Mouse (Mus musculus): Measurements from ENCODE around the gene Hace1. TPM values are rescaled to one million over a fixed set of nuclear protein-coding genes. Genes with fewer than 3 reads are reported as not detected.

The Hace1 gene
- polyA plus RNA-seq, 1 experiment from 2014 or later, result 16.9 TPM

DNA sequence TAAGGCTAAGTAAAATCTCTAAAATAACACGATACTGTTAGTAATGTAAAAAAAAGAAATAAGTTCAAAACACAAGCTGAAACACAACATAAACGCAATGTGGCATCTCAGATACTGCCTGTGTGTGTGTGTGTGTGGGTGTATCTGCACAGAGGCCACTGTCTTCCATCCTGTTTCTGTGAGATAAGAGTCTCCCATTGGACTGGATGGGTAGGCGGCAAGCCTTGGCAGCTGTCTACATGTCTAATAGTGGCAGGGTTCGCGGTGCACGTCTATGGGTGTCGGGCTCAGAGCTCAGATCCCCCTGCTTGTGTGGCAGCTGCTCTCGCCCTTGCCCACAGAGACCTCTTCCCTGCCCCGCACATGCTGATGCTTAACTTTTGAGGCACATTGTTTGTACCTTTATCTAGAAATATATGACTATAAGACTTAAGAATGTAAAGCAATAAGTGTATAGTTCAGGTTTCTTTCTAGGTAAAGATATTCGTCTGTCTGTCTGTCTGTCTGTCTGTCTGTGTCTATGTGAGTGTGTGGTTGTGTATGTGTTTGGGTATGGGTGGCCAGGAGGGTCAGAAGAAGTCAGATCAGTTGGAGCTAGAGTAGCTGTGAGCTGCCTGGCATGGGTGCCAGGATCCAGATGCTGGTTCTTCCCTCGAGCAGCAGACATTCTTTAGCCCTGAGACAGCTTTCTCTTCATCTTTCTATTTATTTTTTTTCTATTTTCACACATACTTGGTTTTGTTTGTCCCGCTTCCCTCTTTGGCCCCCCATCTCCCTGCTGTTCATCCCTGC, 6.9 kb downstream of the Hace1 start:
- 70% methylated on average over 12 of the region's 12 CpGs for WGBS
- Histone ChIP-seq H3K9me3 (ENCODE audit: control insufficient read depth, low read length) (no peaks in the 10 kb centered on the region), H3K4me3 (ENCODE audit: control insufficient read depth in 1 of 2, insufficient read depth in 1 of 2, low read depth in 1 of 2, low read length in 2 of 2) (no peak overlapping the region), H3K27ac (replicated peaks in 1 of 2; ENCODE audit: control insufficient read depth in 1 of 2, insufficient read depth in 1 of 2, low read depth in 2 of 2, low read length in 2 of 2) (no peak overlapping the region), H3K4me2 (ENCODE audit: low read length) (no peak overlapping the region), H3K9ac (ENCODE audit: low read length) (no peak overlapping the region), H3K27me3 (ENCODE audit: control insufficient read depth, insufficient read depth, low read length) (no peaks in the 10 kb centered on the region), H3K4me1 (ENCODE audit: control insufficient read depth in 2 of 2, insufficient read depth in 2 of 2, low read length in 2 of 2) (peaks cover 2 to 3% of the 10 kb centered on the region in 2 experiments; a peak in 1 of 4 replicates), H3K36me3 (ENCODE audit: control insufficient read depth, insufficient read depth, low read length) (no peaks in the 10 kb centered on the region)
- peak; percentile 31; the same call in 1 of the 2 replicates for ATAC-seq (ENCODE audit: insufficient number of reproducible peaks, insufficient read depth, low FRiP score, low read depth)

DNA sequence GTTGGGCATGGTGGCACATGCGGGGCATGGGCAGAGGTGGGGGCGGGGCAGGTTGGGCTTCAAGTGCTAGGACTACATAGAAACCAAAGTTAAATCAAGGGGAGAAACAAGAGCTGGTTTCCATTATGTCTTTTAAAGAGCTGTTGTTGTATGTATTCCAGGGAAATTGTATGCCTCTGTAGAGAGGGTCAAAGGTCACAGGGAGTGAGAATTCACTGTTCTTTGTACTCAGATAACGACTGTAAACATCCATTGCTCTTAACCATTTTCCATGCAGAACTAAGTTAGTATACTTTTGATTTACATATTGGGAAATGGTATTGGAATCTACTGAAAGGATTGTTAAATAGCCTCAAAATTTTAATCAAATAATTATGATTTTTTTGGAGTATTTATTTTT, 28.2 kb downstream of the Hace1 start:
- Histone ChIP-seq H3K9ac (ENCODE audit: low read length) (no peak overlapping the region), H3K27ac (replicated peaks in 1 of 2; ENCODE audit: control insufficient read depth in 1 of 2, insufficient read depth in 1 of 2, low read depth in 2 of 2, low read length in 2 of 2) (no peak overlapping the region), H3K27me3 (ENCODE audit: control insufficient read depth, insufficient read depth, low read length) (no peaks in the 10 kb centered on the region), H3K4me3 (ENCODE audit: control insufficient read depth in 1 of 2, insufficient read depth in 1 of 2, low read depth in 1 of 2, low read length in 2 of 2) (no peak overlapping the region), H3K4me2 (ENCODE audit: low read length) (no peak overlapping the region), H3K36me3 (ENCODE audit: control insufficient read depth, insufficient read depth, low read length) (peaks cover 15% of the 10 kb centered on the region), H3K9me3 (ENCODE audit: control insufficient read depth, low read length) (peaks cover 4% of the 10 kb centered on the region; the same call in 1 of the 2 replicates), H3K4me1 (ENCODE audit: control insufficient read depth in 2 of 2, insufficient read depth in 2 of 2, low read length in 2 of 2) (no peaks in the 10 kb centered on the region)
- WGBS, result 83% methylated on average over 3 of the region's 3 CpGs
- no peak for ATAC-seq (ENCODE audit: insufficient number of reproducible peaks, insufficient read depth, low FRiP score, low read depth)

DNA sequence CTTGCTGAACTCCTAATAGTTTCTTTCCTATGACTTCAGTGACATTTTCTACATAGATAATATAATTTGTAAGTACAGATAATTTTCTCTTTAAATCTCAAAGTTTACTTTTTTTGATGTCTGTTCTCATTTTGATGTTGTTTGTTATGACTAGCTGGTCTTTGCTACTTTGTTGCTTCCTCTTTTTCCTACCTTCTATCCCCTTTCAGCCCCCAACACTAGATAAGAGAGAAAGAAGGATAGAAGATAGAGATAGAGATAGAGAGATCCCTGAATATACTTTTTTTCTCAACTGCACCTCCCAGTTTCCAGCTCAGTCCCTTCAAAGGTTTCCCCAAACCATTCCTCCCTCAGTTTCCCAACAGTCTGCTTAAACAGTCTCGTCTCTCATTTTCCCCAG, 33.1 kb downstream of the Hace1 start:
- peaks cover 20% of the 10 kb centered on the region for H3K36me3 ChIP-seq (ENCODE audit: control insufficient read depth, insufficient read depth, low read length)
- ATAC-seq (ENCODE audit: insufficient number of reproducible peaks, insufficient read depth, low FRiP score, low read depth), result no peak
- no peaks in the 10 kb centered on the region for H3K4me1 ChIP-seq (ENCODE audit: control insufficient read depth in 2 of 2, insufficient read depth in 2 of 2, low read length in 2 of 2)
- 95% methylated on average over 1 of the region's 1 CpGs for WGBS
- H3K27ac ChIP-seq (replicated peaks in 1 of 2; ENCODE audit: control insufficient read depth in 1 of 2, insufficient read depth in 1 of 2, low read depth in 2 of 2, low read length in 2 of 2), result no peak overlapping the region
- no peaks in the 10 kb centered on the region for H3K27me3 ChIP-seq (ENCODE audit: control insufficient read depth, insufficient read depth, low read length)
- H3K9ac ChIP-seq (ENCODE audit: low read length), result no peak overlapping the region
- H3K9me3 ChIP-seq (ENCODE audit: control insufficient read depth, low read length), result peaks cover 4% of the 10 kb centered on the region; the same call in 1 of the 2 replicates
- no peak overlapping the region for H3K4me3 ChIP-seq (ENCODE audit: control insufficient read depth in 1 of 2, insufficient read depth in 1 of 2, low read depth in 1 of 2, low read length in 2 of 2)
- H3K4me2 ChIP-seq (ENCODE audit: low read length), result no peak overlapping the region

DNA sequence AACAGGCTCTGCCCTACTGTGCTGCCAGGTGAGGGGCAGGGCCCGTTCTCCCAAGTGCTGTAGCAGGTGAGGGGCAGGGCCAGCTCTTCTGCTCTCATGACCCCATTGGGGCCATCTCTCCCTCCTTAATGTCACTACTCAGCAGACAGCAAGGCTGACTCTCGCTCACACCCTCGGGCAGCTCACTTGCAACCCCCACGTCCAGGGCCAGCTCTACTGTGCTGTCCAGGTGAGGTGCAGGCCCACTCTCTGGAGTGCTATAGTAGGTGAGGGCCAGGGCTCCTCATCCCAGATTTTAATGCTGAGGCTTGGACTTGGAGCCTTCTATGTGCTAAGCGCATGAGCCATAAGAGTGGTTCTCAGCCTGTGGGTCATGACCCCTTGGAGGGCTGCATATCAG, 38.4 kb downstream of the Hace1 start:
- no peaks in the 10 kb centered on the region for H3K4me1 ChIP-seq (ENCODE audit: control insufficient read depth in 2 of 2, insufficient read depth in 2 of 2, low read length in 2 of 2)
- no peak overlapping the region for H3K4me3 ChIP-seq (ENCODE audit: control insufficient read depth in 1 of 2, insufficient read depth in 1 of 2, low read depth in 1 of 2, low read length in 2 of 2)
- no peak overlapping the region for H3K4me2 ChIP-seq (ENCODE audit: low read length)
- H3K27ac ChIP-seq (replicated peaks in 1 of 2; ENCODE audit: control insufficient read depth in 1 of 2, insufficient read depth in 1 of 2, low read depth in 2 of 2, low read length in 2 of 2), result no peak overlapping the region
- 91% methylated on average over 5 of the region's 5 CpGs for WGBS
- H3K9me3 ChIP-seq (ENCODE audit: control insufficient read depth, low read length), result no peaks in the 10 kb centered on the region
- no peak overlapping the region for H3K9ac ChIP-seq (ENCODE audit: low read length)
- no peaks in the 10 kb centered on the region for H3K27me3 ChIP-seq (ENCODE audit: control insufficient read depth, insufficient read depth, low read length)
- H3K36me3 ChIP-seq (ENCODE audit: control insufficient read depth, insufficient read depth, low read length), result peaks cover 11% of the 10 kb centered on the region
- ATAC-seq (ENCODE audit: insufficient number of reproducible peaks, insufficient read depth, low FRiP score, low read depth), result no peak

DNA sequence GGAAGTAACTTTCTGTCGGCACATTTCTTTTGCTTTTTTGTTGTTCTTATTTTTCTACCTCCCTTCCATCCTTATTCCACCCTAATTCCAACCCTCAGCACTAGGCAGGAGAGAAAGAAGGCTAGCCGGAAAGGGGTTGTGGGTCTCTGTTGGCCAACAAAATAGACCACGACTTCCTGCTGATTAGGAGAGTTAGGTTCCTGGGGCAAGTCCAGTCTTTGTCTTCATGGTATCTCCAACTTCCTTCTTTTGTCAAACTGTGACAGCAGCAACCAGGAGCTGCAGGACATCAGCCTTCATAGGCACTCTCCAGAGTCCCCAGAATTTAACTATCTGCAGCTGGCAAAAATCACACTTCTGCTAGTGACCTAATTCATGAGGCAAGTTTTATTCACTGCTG, 41.4 kb downstream of the Hace1 start:
- Histone ChIP-seq H3K27ac (replicated peaks in 1 of 2; ENCODE audit: control insufficient read depth in 1 of 2, insufficient read depth in 1 of 2, low read depth in 2 of 2, low read length in 2 of 2) (no peak overlapping the region; a peak in 1 of 4 replicates), H3K4me1 (ENCODE audit: control insufficient read depth in 2 of 2, insufficient read depth in 2 of 2, low read length in 2 of 2) (no peaks in the 10 kb centered on the region)

GRCm38 (mm10) chr10:45631995-45632394, 54.4 kb downstream of the Hace1 start:
- WGBS, result 86% methylated on average over 3 of the region's 3 CpGs
- no peak for ATAC-seq (ENCODE audit: insufficient number of reproducible peaks, insufficient read depth, low FRiP score, low read depth)
- H3K4me1 ChIP-seq (ENCODE audit: control insufficient read depth in 2 of 2, insufficient read depth in 2 of 2, low read length in 2 of 2), result no peaks in the 10 kb centered on the region
- H3K9me3 ChIP-seq (ENCODE audit: control insufficient read depth, low read length), result no peaks in the 10 kb centered on the region
- no peaks in the 10 kb centered on the region for H3K36me3 ChIP-seq (ENCODE audit: control insufficient read depth, insufficient read depth, low read length)
- H3K4me2 ChIP-seq (ENCODE audit: low read length), result no peak overlapping the region
- no peak overlapping the region for H3K4me3 ChIP-seq (ENCODE audit: control insufficient read depth in 1 of 2, insufficient read depth in 1 of 2, low read depth in 1 of 2, low read length in 2 of 2)
- H3K9ac ChIP-seq (ENCODE audit: low read length), result no peak overlapping the region
- no peaks in the 10 kb centered on the region for H3K27me3 ChIP-seq (ENCODE audit: control insufficient read depth, insufficient read depth, low read length)
- H3K27ac ChIP-seq (replicated peaks in 1 of 2; ENCODE audit: control insufficient read depth in 1 of 2, insufficient read depth in 1 of 2, low read depth in 2 of 2, low read length in 2 of 2), result no peak overlapping the region

More for the DNA sequence above, 41.4 kb downstream of the Hace1 start:
- Histone ChIP-seq H3K9me3 (ENCODE audit: control insufficient read depth, low read length) (no peaks in the 10 kb centered on the region), H3K4me3 (ENCODE audit: control insufficient read depth in 1 of 2, insufficient read depth in 1 of 2, low read depth in 1 of 2, low read length in 2 of 2) (no peak overlapping the region), H3K9ac (ENCODE audit: low read length) (no peak overlapping the region), H3K4me2 (ENCODE audit: low read length) (no peak overlapping the region), H3K27me3 (ENCODE audit: control insufficient read depth, insufficient read depth, low read length) (no peaks in the 10 kb centered on the region), H3K36me3 (ENCODE audit: control insufficient read depth, insufficient read depth, low read length) (0 out of 2 replicates have a peak, but pooled peaks cover 10% of the 10 kb centered on the region)
- 73% methylated on average over 3 of the region's 3 CpGs for WGBS
- peak; percentile 59; the same call in 1 of the 2 replicates for ATAC-seq (ENCODE audit: insufficient number of reproducible peaks, insufficient read depth, low FRiP score, low read depth)

DNA sequence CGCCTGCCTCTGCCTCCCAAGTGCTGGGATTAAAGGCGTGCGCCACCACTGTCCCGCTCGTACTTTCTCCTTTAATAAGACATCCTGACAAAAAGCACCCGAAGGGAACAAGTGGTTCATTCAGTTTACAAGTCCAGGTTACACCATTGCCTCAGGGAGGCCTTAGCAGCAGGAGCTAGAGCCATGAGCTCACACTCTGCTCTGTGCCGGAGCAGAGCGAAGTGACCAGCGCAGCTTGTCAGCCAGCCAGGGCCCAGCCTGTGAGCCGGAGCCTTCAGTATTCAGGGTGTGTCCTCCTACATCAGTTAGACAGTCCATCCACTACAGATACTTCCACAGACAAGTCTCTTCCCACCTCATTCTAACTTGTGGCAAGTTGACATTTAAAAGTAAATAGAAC, 55.0 kb downstream of the Hace1 start:
- no peaks in the 10 kb centered on the region for H3K9me3 ChIP-seq (ENCODE audit: control insufficient read depth, low read length)
- no peaks in the 10 kb centered on the region for H3K36me3 ChIP-seq (ENCODE audit: control insufficient read depth, insufficient read depth, low read length)
- no peaks in the 10 kb centered on the region for H3K27me3 ChIP-seq (ENCODE audit: control insufficient read depth, insufficient read depth, low read length)
- no peak overlapping the region for H3K9ac ChIP-seq (ENCODE audit: low read length)
- H3K4me1 ChIP-seq (ENCODE audit: control insufficient read depth in 2 of 2, insufficient read depth in 2 of 2, low read length in 2 of 2), result no peaks in the 10 kb centered on the region
- ATAC-seq (ENCODE audit: insufficient number of reproducible peaks, insufficient read depth, low FRiP score, low read depth), result no peak
- H3K4me2 ChIP-seq (ENCODE audit: low read length), result no peak overlapping the region
- 90% methylated on average over 10 of the region's 10 CpGs for WGBS
- no peak overlapping the region for H3K4me3 ChIP-seq (ENCODE audit: control insufficient read depth in 1 of 2, insufficient read depth in 1 of 2, low read depth in 1 of 2, low read length in 2 of 2)
- no peak overlapping the region for H3K27ac ChIP-seq (replicated peaks in 1 of 2; ENCODE audit: control insufficient read depth in 1 of 2, insufficient read depth in 1 of 2, low read depth in 2 of 2, low read length in 2 of 2)

DNA sequence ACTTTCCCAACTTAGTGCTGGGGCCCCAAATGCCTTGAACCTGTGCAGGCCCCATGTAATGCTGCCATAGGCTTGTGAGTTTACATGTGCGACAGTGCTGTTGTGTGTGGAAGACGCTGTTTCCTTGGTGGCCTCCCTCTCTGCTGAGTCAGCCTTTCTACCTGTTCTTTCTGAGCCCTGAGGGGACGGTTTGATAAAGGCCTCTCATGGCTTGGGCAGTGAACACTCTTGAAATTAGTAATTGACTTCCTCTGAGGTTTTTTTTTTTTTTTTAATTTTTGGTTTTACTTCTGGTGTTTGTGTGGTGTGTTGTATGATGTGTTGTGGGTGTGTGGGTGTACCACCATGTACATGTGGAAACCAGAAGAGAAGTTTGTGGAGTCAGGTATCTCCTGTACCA, 57.6 kb downstream of the Hace1 start:
- Histone ChIP-seq H3K27me3 (ENCODE audit: control insufficient read depth, insufficient read depth, low read length) (no peaks in the 10 kb centered on the region), H3K4me2 (ENCODE audit: low read length) (no peak overlapping the region), H3K9ac (ENCODE audit: low read length) (no peak overlapping the region), H3K27ac (replicated peaks in 1 of 2; ENCODE audit: control insufficient read depth in 1 of 2, insufficient read depth in 1 of 2, low read depth in 2 of 2, low read length in 2 of 2) (no peak overlapping the region), H3K9me3 (ENCODE audit: control insufficient read depth, low read length) (no peaks in the 10 kb centered on the region), H3K4me1 (ENCODE audit: control insufficient read depth in 2 of 2, insufficient read depth in 2 of 2, low read length in 2 of 2) (no peaks in the 10 kb centered on the region), H3K4me3 (ENCODE audit: control insufficient read depth in 1 of 2, insufficient read depth in 1 of 2, low read depth in 1 of 2, low read length in 2 of 2) (no peak overlapping the region), H3K36me3 (ENCODE audit: control insufficient read depth, insufficient read depth, low read length) (no peaks in the 10 kb centered on the region)
- WGBS, result 78% methylated on average over 3 of the region's 3 CpGs
- no peak for ATAC-seq (ENCODE audit: insufficient number of reproducible peaks, insufficient read depth, low FRiP score, low read depth)
